Comparison of ENCODE assay signal across 8 mouse cellular contexts in the genomic region with DNA sequence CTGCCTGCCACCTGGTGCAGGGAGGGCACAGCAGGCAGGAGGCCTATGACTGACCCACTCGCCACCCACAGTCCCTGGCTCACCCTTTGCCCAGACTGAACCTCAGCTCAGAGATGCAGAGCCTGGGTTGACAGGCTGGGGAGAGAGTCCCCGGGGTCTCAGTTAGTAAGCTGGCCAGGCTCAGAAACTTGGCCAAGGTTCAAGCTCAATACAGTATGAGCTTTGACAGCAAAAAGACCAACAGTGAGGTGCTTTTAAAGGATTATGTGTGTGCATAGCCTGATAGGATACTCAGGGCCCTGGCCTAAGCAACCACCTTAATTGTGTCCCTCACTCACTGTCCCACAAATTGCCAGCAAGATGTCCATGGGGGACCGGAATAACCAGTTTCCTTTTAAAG. TPM values are rescaled to one million over a fixed set of nuclear protein-coding genes. Genes with fewer than 3 reads are reported as not detected.
A peak's percentile ranks its signal among the peaks of the same experiment; 100 is the strongest.
DNase-seq lines count a peak whose midpoint lies in the region; ATAC-seq lines count a peak whose summit lies in the region.
"Had no signal": no experiment of that assay in that cellular context is flagged by ENCODE, and none has a peak within 500 bp of the region (broad histone marks: within the 10 kb centered on the region; RNA-seq: fewer than 3 reads in every experiment).

No protein-coding gene starts in this region.

- no peak overlapping the region for H3K9ac ChIP-seq in hindbrain, embryonic 11.5 days (ENCODE audit: low read depth, low read length)
- H3K9ac ChIP-seq in intestine, embryonic 16.5 days (ENCODE audit: low read depth, low read length), result 0 out of 2 replicates have a peak overlapping the region, but pooled peaks have one; percentile 35

- no peaks in the 10 kb centered on the region for H3K27me3 ChIP-seq in hindbrain, embryonic 10.5 days (ENCODE audit: insufficient read depth, poor library complexity, severe bottlenecking)
- no peaks in the 10 kb centered on the region for H3K27me3 ChIP-seq in hindbrain, embryonic 11.5 days (ENCODE audit: control insufficient read depth, insufficient read depth, low read length)
- no peaks in the 10 kb centered on the region for H3K27me3 ChIP-seq in intestine, embryonic 16.5 days (replicated peaks; ENCODE audit: control insufficient read depth, insufficient read depth, low read length)

- no peaks in the 10 kb centered on the region for H3K9me3 ChIP-seq in hindbrain, embryonic 10.5 days
- H3K9me3 ChIP-seq in hindbrain, embryonic 11.5 days (ENCODE audit: control insufficient read depth, low read length), result no peaks in the 10 kb centered on the region
- H3K9me3 ChIP-seq in intestine, embryonic 16.5 days (ENCODE audit: control insufficient read depth, low read length), result no peaks in the 10 kb centered on the region

- peaks cover 63% of the 10 kb centered on the region for H3K4me1 ChIP-seq in hindbrain, embryonic 10.5 days (replicated peaks)
- peaks cover 19% of the 10 kb centered on the region for H3K4me1 ChIP-seq in hindbrain, embryonic 11.5 days (replicated peaks; ENCODE audit: control insufficient read depth, insufficient read depth, low read length)
- peaks cover 67% of the 10 kb centered on the region for H3K4me1 ChIP-seq in intestine, embryonic 16.5 days (ENCODE audit: control insufficient read depth, insufficient read depth, low read length)

- DNase-seq in hindbrain, embryonic 10.5 days (ENCODE audit: low spot score), result no peak
- no peak for DNase-seq in hindbrain, embryonic 11.5 days (ENCODE audit: low spot score)
- DNase-seq in retina, postnatal 1 day, result peak; percentile 36
- no peak for DNase-seq in retina, embryonic 14.5 days (ENCODE audit: low spot score)
- no peak for DNase-seq in urinary bladder, adult 18-20 months (ENCODE audit: low spot score in 2 of 2)
- DNase-seq in adrenal gland, adult 2 months, result no peak
- DNase-seq: lung, adult 18-20 months had no signal

- no peak overlapping the region for H3K4me3 ChIP-seq in hindbrain, embryonic 10.5 days
- H3K4me3 ChIP-seq in hindbrain, embryonic 11.5 days (ENCODE audit: low read depth, low read length), result no peak overlapping the region
- no peak overlapping the region for H3K4me3 ChIP-seq in intestine, embryonic 16.5 days (ENCODE audit: low read length)

- H3K4me2 ChIP-seq in hindbrain, embryonic 11.5 days (replicated peaks; ENCODE audit: low read depth, low read length), result no peak overlapping the region
- no peak overlapping the region; the same call in 1 of the 2 replicates for H3K4me2 ChIP-seq in intestine, embryonic 16.5 days (ENCODE audit: low read depth, low read length)

- peak overlapping the region; percentile 23; the same call in 1 of the 2 replicates for H3K27ac ChIP-seq in hindbrain, embryonic 10.5 days
- H3K27ac ChIP-seq in hindbrain, embryonic 11.5 days (ENCODE audit: low read depth, low read length), result no peak overlapping the region
- H3K27ac ChIP-seq in intestine, embryonic 16.5 days (ENCODE audit: low read length), result peak overlapping the region; percentile 75

- no peak for ATAC-seq in hindbrain, embryonic 11.5 days (ENCODE audit: low FRiP score)
- no peak for ATAC-seq in intestine, embryonic 16.5 days

- peaks cover 10% of the 10 kb centered on the region for H3K36me3 ChIP-seq in hindbrain, embryonic 10.5 days
- no peaks in the 10 kb centered on the region for H3K36me3 ChIP-seq in hindbrain, embryonic 11.5 days (ENCODE audit: control insufficient read depth, insufficient read depth, low read length)
- no peaks in the 10 kb centered on the region for H3K36me3 ChIP-seq in intestine, embryonic 16.5 days (ENCODE audit: control insufficient read depth, insufficient read depth, low read length)

- 82% methylated on average over 3 of the region's 3 CpGs for WGBS in hindbrain, embryonic 10.5 days
- WGBS in hindbrain, embryonic 11.5 days, result 88% methylated on average over 3 of the region's 3 CpGs
- WGBS in intestine, embryonic 16.5 days, result 38% methylated on average over 3 of the region's 3 CpGs

RNA-seq across cellular contexts. Expression of gene Pnma1, which starts 31.8 kb away (rescaled TPM):
- 3.1 and 3.6 TPM in 2 replicates for polyA plus RNA-seq in hindbrain, embryonic 10.5 days (2016; fragmentation: Nextera tagmentation; extraction: Ambion mirVana)
- polyA plus RNA-seq in hindbrain, embryonic 11.5 days (2014; fragmentation: Nextera tagmentation; extraction: Ambion mirVana), result 2.4 and 2.6 TPM in 2 replicates
- 0.34 and 0.67 TPM in 2 replicates for polyA plus RNA-seq in intestine, embryonic 16.5 days (2015; fragmentation: Nextera tagmentation; extraction: Ambion mirVana)
- total RNA-seq in adrenal gland, adult 2 months (2021), result under 1 TPM; 0.28 to 0.43 TPM
- 0.15 TPM in 1 of 2 replicates, not detected in the other for polyA plus RNA-seq in adrenal gland, adult 2 months (2012; rRNA removed)

RNA-seq across cellular contexts. Expression of gene Elmsan1, which starts 38.6 kb away (rescaled TPM):
- polyA plus RNA-seq in hindbrain, embryonic 10.5 days (2016; fragmentation: Nextera tagmentation; extraction: Ambion mirVana), result 6.5 and 8.2 TPM in 2 replicates
- polyA plus RNA-seq in hindbrain, embryonic 11.5 days (2014; fragmentation: Nextera tagmentation; extraction: Ambion mirVana), result 4.2 and 6.1 TPM in 2 replicates
- polyA plus RNA-seq in intestine, embryonic 16.5 days (2015; fragmentation: Nextera tagmentation; extraction: Ambion mirVana), result 6.3 and 6.7 TPM in 2 replicates
- 10 to 100 TPM; 17.0 to 22.7 TPM for total RNA-seq in adrenal gland, adult 2 months (2021)
- polyA plus RNA-seq in adrenal gland, adult 2 months (2012; rRNA removed), result 14.4 and 20.4 TPM in 2 replicates
